Mouse (Mus musculus) MEL (cell line): ENCODE results near the gene Glyctk. TPM values are rescaled to one million over a fixed set of nuclear protein-coding genes. Genes with fewer than 3 reads are reported as not detected.

ENCODE experiments used
- DNase-seq: peaks from one replicate; pipeline ENCODE4 v3.0.0; 2011; ENCODE audit warnings: low read depth, low spot score
- H3K27ac ChIP-seq: 2 replicates; pipeline ENCODE4 v1.5.1; 2012; ENCODE audit warnings: low read depth, mild to moderate bottlenecking, control low read depth, low read length, moderate library complexity; ENCODE audit not compliant: control insufficient read depth
- H3K27me3 ChIP-seq, 2 experiments: fragments of 150-350 bp in 1 of 2; sonication (generic) in 1 of 2; 2 replicates each; pipeline ENCODE4 v1.6.1; 2012; ENCODE audit warnings: low read length in 2 of 2, mild to moderate bottlenecking in 2 of 2, improper control_type of control experiment in 1 of 2, moderate library complexity in 1 of 2; ENCODE audit not compliant: insufficient read depth in 2 of 2, control insufficient read depth in 1 of 2
- H3K36me3 ChIP-seq, 2 experiments: 2 replicates each; pipeline ENCODE4 v1.6.1; 2012 to 2014; ENCODE audit warnings: low read length in 2 of 2, improper control_type of control experiment in 1 of 2, inconsistent platforms in 1 of 2, mild to moderate bottlenecking in 1 of 2; ENCODE audit not compliant: insufficient read depth in 2 of 2, control insufficient read depth in 1 of 2
- H3K4me1 ChIP-seq, 2 experiments: fragments of 150-350 bp in 1 of 2; sonication (generic) in 1 of 2; 2 replicates each; pipeline ENCODE4 v1.6.1; 2012; ENCODE audit warnings: low read length in 2 of 2, improper control_type of control experiment in 1 of 2, mild to moderate bottlenecking in 1 of 2; ENCODE audit not compliant: insufficient read depth in 2 of 2, control insufficient read depth in 1 of 2
- H3K4me3 ChIP-seq, 2 experiments: fragments of 150-350 bp in 1 of 2; sonication (generic) in 1 of 2; 2 replicates each; pipeline ENCODE4 v1.5.1; 2012; ENCODE audit warnings: low read depth in 2 of 2, low read length in 2 of 2, mild to moderate bottlenecking in 2 of 2, moderate library complexity in 2 of 2, control low read depth in 1 of 2, improper control_type of control experiment in 1 of 2; ENCODE audit not compliant: control insufficient read depth in 1 of 2, insufficient read depth in 1 of 2
- H3K79me2 ChIP-seq: 2 replicates; pipeline ENCODE4 v1.6.1; 2012; ENCODE audit warnings: mild to moderate bottlenecking, low read length, moderate library complexity; ENCODE audit not compliant: control insufficient read depth, poor library complexity, insufficient read depth
- H3K9ac ChIP-seq: 2 replicates; pipeline ENCODE4 v1.6.1; 2012; ENCODE audit warnings: low read depth, mild to moderate bottlenecking, control low read depth, low read length, moderate library complexity; ENCODE audit not compliant: control insufficient read depth, poor library complexity, severe bottlenecking
- H3K9me3 ChIP-seq: fragments of 150-350 bp; sonication (generic); replicated peaks from 2 replicates; pipeline ENCODE4 v1.6.1; 2012; ENCODE audit warnings: mild to moderate bottlenecking, low read length, improper control_type of control experiment, moderate library complexity; ENCODE audit not compliant: insufficient read depth
- BHLHE40 ChIP-seq: IDR thresholded peaks from 2 replicates; pipeline ENCODE4 v1.6.1; 2012; ENCODE audit warnings: low read depth, mild to moderate bottlenecking, inconsistent platforms, low read length, improper control_type of control experiment, borderline replicate concordance
- CTCF ChIP-seq, 3 experiments: IDR thresholded peaks in 2 of 3; conservative IDR thresholded peaks in 1 of 3; 2 replicates each; pipeline ENCODE4 v1.5.1; 2011 to 2012; ENCODE audit warnings: low read length in 3 of 3, low read depth in 2 of 3, mild to moderate bottlenecking in 2 of 3, improper control_type of control experiment in 1 of 3, inconsistent platforms in 1 of 3, mixed read lengths in 1 of 3, moderate library complexity in 1 of 3; ENCODE audit not compliant: control insufficient read depth in 1 of 3, insufficient read depth in 1 of 3, poor library complexity in 1 of 3, severe bottlenecking in 1 of 3
- ETS1 ChIP-seq: IDR thresholded peaks from 2 replicates; pipeline ENCODE4 v1.6.1; 2012; ENCODE audit warnings: low read depth, mild to moderate bottlenecking, inconsistent platforms, low read length, improper control_type of control experiment, moderate library complexity
- GATA1 ChIP-seq: IDR thresholded peaks from 2 replicates; pipeline ENCODE4 v1.6.1; 2011; ENCODE audit warnings: low read depth, low read length, improper control_type of control experiment
- HCFC1 ChIP-seq: IDR thresholded peaks from 2 replicates; pipeline ENCODE4 v1.6.1; 2012; ENCODE audit warnings: low read depth, mild to moderate bottlenecking, inconsistent platforms, low read length, improper control_type of control experiment, moderate library complexity
- JUND ChIP-seq: IDR thresholded peaks from 2 replicates; pipeline ENCODE4 v1.6.1; 2011; ENCODE audit warnings: low read depth, mild to moderate bottlenecking, improper control_type of control experiment, low read length
- MAX ChIP-seq: IDR thresholded peaks from 2 replicates; pipeline ENCODE4 v1.6.1; 2011; ENCODE audit warnings: low read length, improper control_type of control experiment
- MAZ ChIP-seq: IDR thresholded peaks from 2 replicates; pipeline ENCODE4 v1.6.1; 2012; ENCODE audit warnings: low read depth, mild to moderate bottlenecking, inconsistent platforms, low read length, improper control_type of control experiment
- MEF2A ChIP-seq: IDR thresholded peaks from 2 replicates; pipeline ENCODE4 v1.6.1; 2014; ENCODE audit warnings: low read depth, mild to moderate bottlenecking, inconsistent platforms, low read length, improper control_type of control experiment; ENCODE audit not compliant: poor library complexity, insufficient replicate concordance, severe bottlenecking; ENCODE audit errors: extremely low read depth
- MXI1 ChIP-seq: IDR thresholded peaks from 2 replicates; pipeline ENCODE4 v1.6.1; 2011; ENCODE audit warnings: mild to moderate bottlenecking, low read depth, low read length, improper control_type of control experiment
- MYB ChIP-seq: IDR thresholded peaks from 2 replicates; pipeline ENCODE4 v1.6.1; 2011; ENCODE audit warnings: mild to moderate bottlenecking, low read depth, low read length, improper control_type of control experiment
- MYC ChIP-seq: IDR thresholded peaks from 2 replicates; pipeline ENCODE4 v1.6.1; 2011; ENCODE audit warnings: low read depth, mild to moderate bottlenecking, low read length, improper control_type of control experiment, moderate library complexity
- NELFE ChIP-seq: IDR thresholded peaks from 2 replicates; pipeline ENCODE4 v1.6.1; 2011; ENCODE audit warnings: low read depth, low read length, improper control_type of control experiment
- RAD21 ChIP-seq: IDR thresholded peaks from 2 replicates; pipeline ENCODE4 v1.6.1; 2011; ENCODE audit warnings: mild to moderate bottlenecking, low read depth, low read length, improper control_type of control experiment
- SIN3A ChIP-seq: IDR thresholded peaks from 2 replicates; pipeline ENCODE4 v1.6.1; 2012; ENCODE audit warnings: low read length, improper control_type of control experiment, inconsistent platforms
- TBP ChIP-seq: IDR thresholded peaks from 2 replicates; pipeline ENCODE4 v1.8.0; 2011; ENCODE audit warnings: low read depth, low read length, improper control_type of control experiment
- TCF12 ChIP-seq: IDR thresholded peaks from 2 replicates; pipeline ENCODE4 v1.6.1; 2014; ENCODE audit warnings: low read depth, mild to moderate bottlenecking, inconsistent platforms, low read length, improper control_type of control experiment, moderate library complexity
- USF2 ChIP-seq, 2 experiments: IDR thresholded peaks; 2 replicates each; pipeline ENCODE4 v1.6.1; 2011 to 2012; ENCODE audit warnings: improper control_type of control experiment in 2 of 2, low read length in 2 of 2, borderline replicate concordance in 1 of 2, inconsistent platforms in 1 of 2, low read depth in 1 of 2, mild to moderate bottlenecking in 1 of 2; ENCODE audit not compliant: insufficient read depth in 1 of 2
- ZNF384 ChIP-seq: IDR thresholded peaks from 2 replicates; pipeline ENCODE4 v1.6.1; 2012; ENCODE audit warnings: low read depth, mild to moderate bottlenecking, inconsistent platforms, low read length, improper control_type of control experiment
- polyA plus RNA-seq, 2 experiments: library from polyadenylated mRNA; stranded (reverse) in 1 of 2; unstranded in 1 of 2; fragments of >175 nt in 1 of 2; fragments of >200 nt in 1 of 2; gene quantifications; 2 replicates each; pipeline versions ENCODE4 v1.2.1 to v1.2.4; 2012; ENCODE audit warnings: low replicate concordance in 2 of 2, low read depth in 1 of 2; ENCODE audit not compliant: insufficient read length in 2 of 2, insufficient read depth in 1 of 2, missing spikeins in 1 of 2
- total RNA-seq: library from RNA; depleted of rRNA; stranded (reverse); fragments of 300-350 nt; gene quantifications from 2 replicates; pipeline ENCODE4 v1.2.3, GENCODE M21; 2012

Glyctk gene
- total and polyA plus RNA-seq, 3 experiments: 3.1 to 3.3 TPM; not detected in 1

DNA sequence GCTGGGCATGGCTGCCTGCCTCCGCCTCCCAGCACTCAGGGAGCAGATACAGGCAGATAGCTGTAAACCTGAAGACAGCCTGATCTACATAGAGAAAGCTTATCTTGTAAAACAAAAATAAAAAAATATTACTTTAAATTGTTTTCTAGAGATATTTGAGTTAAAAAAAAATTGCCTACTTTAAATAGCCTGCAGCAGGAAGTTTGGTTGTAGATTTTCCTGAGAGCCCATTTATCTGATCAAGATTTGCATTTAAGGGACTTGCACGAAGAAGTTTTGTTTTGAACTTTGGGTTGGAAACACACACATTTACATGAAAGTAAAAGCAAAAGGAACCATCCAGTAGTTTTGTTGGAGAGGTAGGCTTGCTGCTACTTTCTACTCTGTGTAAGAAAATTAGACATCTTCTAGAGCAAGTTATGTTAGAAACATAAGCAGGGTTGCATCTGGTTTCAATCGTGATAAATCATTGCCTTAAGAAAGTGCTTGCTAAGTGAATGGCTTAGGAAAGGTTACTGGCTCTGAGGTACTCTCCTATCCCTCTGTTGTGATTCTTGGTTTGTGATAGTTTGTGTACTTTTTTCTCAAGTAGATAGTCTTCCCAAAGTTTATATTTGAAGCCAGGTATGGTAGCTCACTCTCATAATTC lies 17.7 kb upstream of the Glyctk start (continued):
- peak; percentile 75 for TF ChIP-seq ZNF384
- no peak for TF ChIP-seq RAD21
- no peak for TF ChIP-seq HCFC1
- TF ChIP-seq MXI1: no peak
- TF ChIP-seq TCF12: 0 out of 2 replicates have a peak, but pooled peaks have one; percentile 16
- no peak for TF ChIP-seq CTCF (IDR thresholded peaks at IDR 0.05 in 2 of 3, conservative IDR thresholded peaks at IDR 0.05 in 1 of 3; ENCODE audit: control insufficient read depth in 1 of 3, insufficient read depth in 1 of 3, low read depth in 2 of 3, low read length in 3 of 3, poor library complexity in 1 of 3, severe bottlenecking in 1 of 3)
- no peak for TF ChIP-seq BHLHE40
- TF ChIP-seq ETS1: peak; percentile 50; the same call in 1 of the 2 replicates
- TF ChIP-seq JUND: no peak
- TF ChIP-seq GATA1: peak; percentile 39; the same call in 1 of the 2 replicates

GRCm38 (mm10) chr9:106173363-106173762 lies 15.4 kb upstream of the Glyctk start:
- H3K27ac ChIP-seq: no peak overlapping the region
- peak overlapping the region; percentile 55 to 74 for H3K4me3 ChIP-seq
- H3K36me3 ChIP-seq: peaks cover 15 to 35% of the 10 kb centered on the region in 2 experiments
- DNase-seq: no peak
- TF ChIP-seq SIN3A: 0 out of 2 replicates have a peak, but pooled peaks have one; percentile 39
- TF ChIP-seq MXI1: peak; percentile 90
- no peak for TF ChIP-seq MYB
- TF ChIP-seq MAX: peak; percentile 71
- peak; percentile 39; the same call in 1 of the 2 replicates for TF ChIP-seq MYC
- H3K9ac ChIP-seq: peak overlapping the region; percentile 57
- no peaks in the 10 kb centered on the region for H3K9me3 ChIP-seq
- no peaks in the 10 kb centered on the region for H3K27me3 ChIP-seq
- peaks cover 21 to 24% of the 10 kb centered on the region in 2 experiments for H3K4me1 ChIP-seq
- peaks cover 58% of the 10 kb centered on the region for H3K79me2 ChIP-seq

DNA sequence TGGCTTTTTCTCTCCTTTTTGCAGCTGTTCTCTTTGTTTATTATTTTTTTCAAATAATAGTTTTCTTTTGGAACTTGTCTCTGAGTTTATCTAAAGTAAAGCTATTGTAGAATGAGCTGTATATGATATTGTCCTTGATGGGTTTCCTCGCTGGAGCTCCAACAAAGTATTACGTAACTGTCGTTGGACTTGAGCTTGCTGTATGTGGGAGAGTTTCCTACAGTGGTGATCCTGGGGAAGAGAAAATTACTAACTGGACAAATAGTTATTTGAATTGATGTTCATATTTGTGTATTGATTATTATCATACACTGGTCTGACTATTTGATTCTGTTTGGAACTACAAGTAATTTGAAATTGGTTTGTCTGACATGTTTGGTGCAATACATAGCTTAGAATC lies 14.6 kb upstream of the Glyctk start:
- no peak for TF ChIP-seq TBP
- no peak for TF ChIP-seq MAZ
- TF ChIP-seq MEF2A: no peak
- TF ChIP-seq USF2 (IDR thresholded peaks at IDR 0.05; ENCODE audit: borderline replicate concordance in 1 of 2, insufficient read depth in 1 of 2, low read depth in 1 of 2, low read length in 2 of 2): no peak
- no peak for TF ChIP-seq NELFE
- TF ChIP-seq GATA1: no peak
- no peak for TF ChIP-seq SIN3A
- Histone ChIP-seq H3K27me3 (no peaks in the 10 kb centered on the region), H3K9me3 (no peaks in the 10 kb centered on the region), H3K9ac (peak overlapping the region; percentile 96), H3K36me3 (peaks cover 13 to 35% of the 10 kb centered on the region in 2 experiments), H3K4me3 (peak overlapping the region; percentile 74 to 85), H3K79me2 (peaks cover 54% of the 10 kb centered on the region), H3K4me1 (peaks cover 21 to 24% of the 10 kb centered on the region in 2 experiments), H3K27ac (no peak overlapping the region)
- no peak for DNase-seq
